Mouse (Mus musculus): ENCODE data around the gene Slc4a4. TPM values are rescaled to one million over a fixed set of nuclear protein-coding genes. Genes with fewer than 3 reads are reported as not detected.

Slc4a4 gene
- polyA plus RNA-seq, 1 experiment, result not detected

GRCm38 (mm10) chr5:88997277-88997676 lies 110.7 kb downstream of the Slc4a4 start:
- no peaks in the 10 kb centered on the region for H3K36me3 ChIP-seq (ENCODE audit: control insufficient read depth)
- H3K9me3 ChIP-seq (ENCODE audit: control insufficient read depth, low read length), result no peaks in the 10 kb centered on the region; the same call in 1 of the 2 replicates
- no peak overlapping the region for H3K4me3 ChIP-seq (replicated peaks)
- TF ChIP-seq GATA1 (IDR thresholded peaks at IDR 0.05; ENCODE audit: low read length), result no peak
- no peak for TF ChIP-seq TAL1 (IDR thresholded peaks at IDR 0.05; ENCODE audit: low read length)
- H3K4me1 ChIP-seq (ENCODE audit: control insufficient read depth), result peaks cover 2% of the 10 kb centered on the region; the same call in 1 of the 2 replicates
- H3K27me3 ChIP-seq (ENCODE audit: control insufficient read depth), result no peaks in the 10 kb centered on the region

- no peaks in the 10 kb centered on the region for H3K36me3 ChIP-seq (ENCODE audit: control insufficient read depth)
- no peak for TF ChIP-seq TAL1 (IDR thresholded peaks at IDR 0.05; ENCODE audit: low read length)
- TF ChIP-seq GATA1 (IDR thresholded peaks at IDR 0.05; ENCODE audit: low read length), result no peak
- no peaks in the 10 kb centered on the region; the same call in 1 of the 2 replicates for H3K9me3 ChIP-seq (ENCODE audit: control insufficient read depth, low read length)
- no peak overlapping the region for H3K4me3 ChIP-seq (replicated peaks)
- no peaks in the 10 kb centered on the region for H3K27me3 ChIP-seq (ENCODE audit: control insufficient read depth)
- peaks cover 2% of the 10 kb centered on the region; the same call in 1 of the 2 replicates for H3K4me1 ChIP-seq (ENCODE audit: control insufficient read depth)
Measured at GRCm38 (mm10) chr5:88999793-89000192, 113.2 kb downstream of the Slc4a4 start.

- Histone ChIP-seq H3K4me3 (replicated peaks) (no peak overlapping the region), H3K4me1 (ENCODE audit: control insufficient read depth) (peaks cover 2% of the 10 kb centered on the region; the same call in 1 of the 2 replicates), H3K36me3 (ENCODE audit: control insufficient read depth) (no peaks in the 10 kb centered on the region), H3K9me3 (ENCODE audit: control insufficient read depth, low read length) (no peaks in the 10 kb centered on the region; the same call in 1 of the 2 replicates), H3K27me3 (ENCODE audit: control insufficient read depth) (no peaks in the 10 kb centered on the region)
- no peak for TF ChIP-seq GATA1 (IDR thresholded peaks at IDR 0.05; ENCODE audit: low read length)
- TF ChIP-seq TAL1 (IDR thresholded peaks at IDR 0.05; ENCODE audit: low read length), result no peak
Measured at GRCm38 (mm10) chr5:89000598-89000997, 114.0 kb downstream of the Slc4a4 start.

- H3K4me1 ChIP-seq (ENCODE audit: control insufficient read depth), result no peaks in the 10 kb centered on the region
- H3K9me3 ChIP-seq (ENCODE audit: control insufficient read depth, low read length), result no peaks in the 10 kb centered on the region
- H3K27me3 ChIP-seq (ENCODE audit: control insufficient read depth), result no peaks in the 10 kb centered on the region
- H3K4me3 ChIP-seq (replicated peaks), result no peak overlapping the region
- no peak for TF ChIP-seq GATA1 (IDR thresholded peaks at IDR 0.05; ENCODE audit: low read length)
- no peak for TF ChIP-seq TAL1 (IDR thresholded peaks at IDR 0.05; ENCODE audit: low read length)
- H3K36me3 ChIP-seq (ENCODE audit: control insufficient read depth), result no peaks in the 10 kb centered on the region
Measured at GRCm38 (mm10) chr5:89010116-89010515, 123.5 kb downstream of the Slc4a4 start.

- TF ChIP-seq TAL1 (IDR thresholded peaks at IDR 0.05; ENCODE audit: low read length) (no peak), GATA1 (IDR thresholded peaks at IDR 0.05; ENCODE audit: low read length) (no peak)
- Histone ChIP-seq H3K4me3 (replicated peaks) (no peak overlapping the region), H3K9me3 (ENCODE audit: control insufficient read depth, low read length) (no peaks in the 10 kb centered on the region), H3K36me3 (ENCODE audit: control insufficient read depth) (no peaks in the 10 kb centered on the region), H3K27me3 (ENCODE audit: control insufficient read depth) (no peaks in the 10 kb centered on the region), H3K4me1 (ENCODE audit: control insufficient read depth) (no peaks in the 10 kb centered on the region)
Measured at GRCm38 (mm10) chr5:89012456-89012855, 125.8 kb downstream of the Slc4a4 start.

GRCm38 (mm10) chr5:89014782-89015181 lies 128.2 kb downstream of the Slc4a4 start:
- no peak for TF ChIP-seq TAL1 (IDR thresholded peaks at IDR 0.05; ENCODE audit: low read length)
- no peak for TF ChIP-seq GATA1 (IDR thresholded peaks at IDR 0.05; ENCODE audit: low read length)
- no peaks in the 10 kb centered on the region for H3K9me3 ChIP-seq (ENCODE audit: control insufficient read depth, low read length)

GRCm38 (mm10) chr5:89015878-89016277 lies 129.3 kb downstream of the Slc4a4 start:
- Histone ChIP-seq H3K4me3 (replicated peaks) (no peak overlapping the region), H3K9me3 (ENCODE audit: control insufficient read depth, low read length) (no peaks in the 10 kb centered on the region), H3K4me1 (ENCODE audit: control insufficient read depth) (no peaks in the 10 kb centered on the region), H3K27me3 (ENCODE audit: control insufficient read depth) (no peaks in the 10 kb centered on the region), H3K36me3 (ENCODE audit: control insufficient read depth) (no peaks in the 10 kb centered on the region)
- TF ChIP-seq TAL1 (IDR thresholded peaks at IDR 0.05; ENCODE audit: low read length) (no peak), GATA1 (IDR thresholded peaks at IDR 0.05; ENCODE audit: low read length) (no peak)

More at GRCm38 (mm10) chr5:89014782-89015181, 128.2 kb downstream of the Slc4a4 start:
- no peaks in the 10 kb centered on the region for H3K27me3 ChIP-seq (ENCODE audit: control insufficient read depth)
- no peak overlapping the region for H3K4me3 ChIP-seq (replicated peaks)
- no peaks in the 10 kb centered on the region for H3K4me1 ChIP-seq (ENCODE audit: control insufficient read depth)
- H3K36me3 ChIP-seq (ENCODE audit: control insufficient read depth), result no peaks in the 10 kb centered on the region

- no peaks in the 10 kb centered on the region for H3K4me1 ChIP-seq (ENCODE audit: control insufficient read depth)
- no peaks in the 10 kb centered on the region for H3K9me3 ChIP-seq (ENCODE audit: control insufficient read depth, low read length)
- no peaks in the 10 kb centered on the region for H3K27me3 ChIP-seq (ENCODE audit: control insufficient read depth)
- TF ChIP-seq TAL1 (IDR thresholded peaks at IDR 0.05; ENCODE audit: low read length) (no peak), GATA1 (IDR thresholded peaks at IDR 0.05; ENCODE audit: low read length) (no peak)
- H3K36me3 ChIP-seq (ENCODE audit: control insufficient read depth), result no peaks in the 10 kb centered on the region
- H3K4me3 ChIP-seq (replicated peaks), result no peak overlapping the region
Measured at GRCm38 (mm10) chr5:89018537-89018936, 131.9 kb downstream of the Slc4a4 start.

- H3K27me3 ChIP-seq (ENCODE audit: control insufficient read depth), result no peaks in the 10 kb centered on the region
- TF ChIP-seq GATA1 (IDR thresholded peaks at IDR 0.05; ENCODE audit: low read length) (no peak), TAL1 (IDR thresholded peaks at IDR 0.05; ENCODE audit: low read length) (no peak)
- no peaks in the 10 kb centered on the region for H3K9me3 ChIP-seq (ENCODE audit: control insufficient read depth, low read length)
Measured at GRCm38 (mm10) chr5:89024413-89024812, 137.8 kb downstream of the Slc4a4 start.

More at GRCm38 (mm10) chr5:89024413-89024812, 137.8 kb downstream of the Slc4a4 start:
- Histone ChIP-seq H3K4me1 (ENCODE audit: control insufficient read depth) (no peaks in the 10 kb centered on the region), H3K4me3 (replicated peaks) (no peak overlapping the region), H3K36me3 (ENCODE audit: control insufficient read depth) (no peaks in the 10 kb centered on the region)
